Mouse (Mus musculus) lung, postnatal 0 days (tissue): Measurements from ENCODE around the gene Ttc22. TPM values are rescaled to one million over a fixed set of nuclear protein-coding genes. Genes with fewer than 3 reads are reported as not detected.

ENCODE experiments used
- ATAC-seq: fragments of 200-750 bp; cut with Nextera tagmentation; 2 replicates; pipeline ENCODE4 v1.8.0; 2017; ENCODE audit warnings: moderate library complexity
- DNase-seq: peaks from one replicate; pipeline ENCODE4 v3.0.0-alpha.2; 2016; ENCODE audit warnings: low spot score
- H3K27ac ChIP-seq: fragments of 300-500 bp; sonication (generic); 2 replicates; pipeline ENCODE4 v1.5.1; 2014; ENCODE audit warnings: antibody characterized with exemption, mild to moderate bottlenecking, low read length, mixed read lengths
- H3K27me3 ChIP-seq: fragments of 300-500 bp; sonication (generic); replicated peaks from 2 replicates; pipeline ENCODE4 v1.6.1; 2014; ENCODE audit warnings: low read length, mixed read lengths; ENCODE audit not compliant: insufficient read depth
- H3K36me3 ChIP-seq: fragments of 300-500 bp; sonication (generic); 2 replicates; pipeline ENCODE4 v1.6.1; 2014; ENCODE audit warnings: low read length, mixed read lengths; ENCODE audit not compliant: insufficient read depth
- H3K4me1 ChIP-seq: fragments of 300-500 bp; sonication (generic); 2 replicates; pipeline ENCODE4 v1.6.1; 2014; ENCODE audit warnings: antibody characterized with exemption, low read depth, low read length, mixed read lengths; ENCODE audit not compliant: insufficient read depth
- H3K4me2 ChIP-seq: fragments of 300-500 bp; sonication (generic); replicated peaks from 2 replicates; pipeline ENCODE4 v1.6.1; 2014; ENCODE audit warnings: low read depth, mild to moderate bottlenecking, low read length, moderate library complexity, mixed read lengths
- H3K4me3 ChIP-seq: fragments of 300-500 bp; sonication (generic); 2 replicates; pipeline ENCODE4 v1.5.1; 2014; ENCODE audit warnings: low read depth, low read length
- H3K9ac ChIP-seq: fragments of 300-500 bp; sonication (generic); replicated peaks from 2 replicates; pipeline ENCODE4 v1.6.1; 2014; ENCODE audit warnings: low read depth, mild to moderate bottlenecking
- H3K9me3 ChIP-seq: fragments of 300-500 bp; sonication (generic); 2 replicates; pipeline ENCODE4 v1.6.1; 2016; ENCODE audit warnings: low read length, mixed read lengths
- CTCF ChIP-seq: IDR thresholded peaks from 2 replicates; pipeline ENCODE4 v1.5.1; 2016; ENCODE audit warnings: antibody characterized with exemption, mild to moderate bottlenecking
- EP300 ChIP-seq: IDR thresholded peaks from 2 replicates; pipeline ENCODE4 v1.6.1; 2016; ENCODE audit warnings: antibody characterized with exemption, mild to moderate bottlenecking, control low read depth
- WGBS: fragments of 180-500 bp; shearing (Covaris S2); extraction: QIAGEN DNeasy Blood & Tissue Kit; methylation state at CpG from one replicate; pipeline ENCODE4 v1.1.7; 2014; 5-methylcytosine and 5-hydroxymethylcytosine counted together
- polyA plus RNA-seq: library from polyadenylated mRNA; unstranded; fragments of >200 nt; fragmentation: Nextera tagmentation; extraction: Ambion mirVana; gene quantifications from 2 replicates; pipeline ENCODE4 v1.2.1, GENCODE M21; 2015

Ttc22 gene
- polyA plus RNA-seq, 1 experiment from 2014 or later: 2.2 TPM

GRCm38 (mm10) chr4:106663956-106664470 lies 41.8 kb downstream of the Ttc22 start:
- peaks cover 56% of the 10 kb centered on the region for H3K36me3 ChIP-seq
- H3K4me3 ChIP-seq: no peak overlapping the region
- 75% methylated on average over 5 of the region's 5 CpGs for WGBS
- DNase-seq: no peak
- no peaks in the 10 kb centered on the region for H3K27me3 ChIP-seq
- no peak overlapping the region for H3K27ac ChIP-seq
- ATAC-seq: no peak
- no peaks in the 10 kb centered on the region for H3K9me3 ChIP-seq
- no peak for TF ChIP-seq EP300
- TF ChIP-seq CTCF: no peak
- no peaks in the 10 kb centered on the region for H3K4me1 ChIP-seq
- H3K9ac ChIP-seq: no peak overlapping the region
- no peak overlapping the region for H3K4me2 ChIP-seq

GRCm38 (mm10) chr4:106664697-106665096 lies 42.5 kb downstream of the Ttc22 start:
- ATAC-seq (no peak), DNase-seq (no peak)
- Histone ChIP-seq H3K27ac (no peak overlapping the region), H3K4me3 (no peak overlapping the region), H3K36me3 (peaks cover 60% of the 10 kb centered on the region), H3K27me3 (no peaks in the 10 kb centered on the region), H3K4me1 (no peaks in the 10 kb centered on the region), H3K9me3 (no peaks in the 10 kb centered on the region), H3K4me2 (no peak overlapping the region), H3K9ac (no peak overlapping the region)
- WGBS: 93% methylated on average over 6 of the region's 6 CpGs
- TF ChIP-seq EP300 (no peak), CTCF (no peak)

GRCm38 (mm10) chr4:106665269-106665668 lies 43.0 kb downstream of the Ttc22 start:
- no peaks in the 10 kb centered on the region for H3K9me3 ChIP-seq
- no peaks in the 10 kb centered on the region for H3K27me3 ChIP-seq
- no peaks in the 10 kb centered on the region for H3K4me1 ChIP-seq
- no peak overlapping the region for H3K4me2 ChIP-seq
- H3K36me3 ChIP-seq: peaks cover 66% of the 10 kb centered on the region
- no peak for ATAC-seq
- 96% methylated on average over 2 of the region's 2 CpGs for WGBS
- TF ChIP-seq CTCF (no peak), EP300 (no peak)
- no peak overlapping the region for H3K9ac ChIP-seq
- no peak overlapping the region for H3K27ac ChIP-seq
- no peak for DNase-seq
- no peak overlapping the region for H3K4me3 ChIP-seq

DNA sequence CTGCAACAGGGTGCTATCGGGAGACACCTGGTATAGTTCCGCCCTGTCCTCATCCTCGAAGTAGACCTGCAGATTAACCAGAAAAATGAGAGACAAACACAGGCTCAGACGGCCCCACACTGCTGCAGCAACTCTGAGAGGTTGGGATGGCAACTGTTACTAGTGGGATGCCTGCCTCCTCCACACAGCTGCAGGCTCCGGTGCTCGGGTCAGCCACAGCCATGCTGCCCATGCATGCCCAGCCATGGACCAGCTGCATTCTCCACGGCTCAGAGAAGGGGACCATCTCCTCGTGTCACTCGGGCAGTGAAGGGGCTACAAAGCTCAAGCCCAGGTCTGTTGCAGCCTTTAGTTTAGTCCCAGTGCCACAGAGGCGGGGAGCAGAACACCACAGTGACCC lies 43.4 kb downstream of the Ttc22 start:
- H3K9me3 ChIP-seq: no peaks in the 10 kb centered on the region
- H3K27me3 ChIP-seq: no peaks in the 10 kb centered on the region
- no peak for TF ChIP-seq EP300
- no peak for TF ChIP-seq CTCF
- DNase-seq (no peak), ATAC-seq (no peak)
- 95% methylated on average over 10 of the region's 10 CpGs for WGBS
- peaks cover 70% of the 10 kb centered on the region for H3K36me3 ChIP-seq
- no peak overlapping the region for H3K4me3 ChIP-seq
- H3K9ac ChIP-seq: no peak overlapping the region
- no peaks in the 10 kb centered on the region for H3K4me1 ChIP-seq
- no peak overlapping the region for H3K4me2 ChIP-seq
- H3K27ac ChIP-seq: no peak overlapping the region

DNA sequence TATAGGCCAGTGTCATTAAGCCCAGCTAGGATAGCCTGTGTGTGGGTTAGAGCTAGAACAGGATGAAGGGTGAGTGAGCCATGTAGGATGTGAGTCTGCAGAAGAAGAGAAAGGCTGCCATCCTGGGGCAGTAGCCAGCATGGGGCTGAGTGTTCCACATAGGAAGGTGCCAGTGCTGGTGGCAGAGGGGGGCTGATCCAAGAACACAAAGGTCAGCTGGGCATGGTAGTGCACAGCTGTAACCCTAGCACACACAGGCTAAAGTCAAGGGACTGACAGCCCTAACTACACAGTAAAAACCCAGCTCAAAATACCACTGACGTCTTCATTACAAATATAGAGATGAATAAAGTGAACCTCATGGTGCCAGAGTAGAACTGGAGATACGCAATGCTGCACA lies 44.3 kb downstream of the Ttc22 start:
- H3K4me2 ChIP-seq: no peak overlapping the region
- no peak overlapping the region for H3K4me3 ChIP-seq
- H3K27me3 ChIP-seq: no peaks in the 10 kb centered on the region
- H3K36me3 ChIP-seq: peaks cover 72% of the 10 kb centered on the region
- ATAC-seq (no peak), DNase-seq (no peak)
- 95% methylated on average over 2 of the region's 2 CpGs for WGBS
- H3K4me1 ChIP-seq: no peaks in the 10 kb centered on the region
- no peak overlapping the region for H3K27ac ChIP-seq
- no peak overlapping the region for H3K9ac ChIP-seq
- no peaks in the 10 kb centered on the region for H3K9me3 ChIP-seq
- TF ChIP-seq CTCF (no peak), EP300 (no peak)

DNA sequence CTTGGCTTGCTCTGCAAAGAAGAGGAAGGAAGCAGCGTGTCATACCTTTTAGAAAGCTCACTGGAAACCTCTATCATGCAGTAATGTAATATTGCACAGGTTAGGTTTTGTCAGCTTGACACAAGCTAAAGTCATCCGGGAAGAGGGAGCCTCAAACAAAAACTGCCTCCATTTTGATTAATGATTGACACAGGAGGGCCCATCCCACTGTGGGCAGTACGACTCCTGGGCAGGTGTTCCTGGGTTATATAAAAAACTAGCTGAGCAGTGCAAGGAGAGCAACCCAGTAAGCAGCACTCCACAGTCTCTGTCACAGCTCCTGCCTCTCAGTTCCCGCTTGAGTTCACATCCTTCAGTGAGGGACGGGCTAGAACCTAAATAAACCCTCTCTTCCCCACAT lies 54.5 kb downstream of the Ttc22 start:
- TF ChIP-seq EP300: no peak
- TF ChIP-seq CTCF: no peak
- H3K4me2 ChIP-seq: no peak overlapping the region
- H3K9me3 ChIP-seq: no peaks in the 10 kb centered on the region
- no peak overlapping the region for H3K27ac ChIP-seq
- no peak for DNase-seq
- no peaks in the 10 kb centered on the region for H3K27me3 ChIP-seq
- ATAC-seq: no peak
- WGBS: 81% methylated on average over 5 of the region's 5 CpGs
- H3K36me3 ChIP-seq: no peaks in the 10 kb centered on the region
- H3K9ac ChIP-seq: no peak overlapping the region
- H3K4me1 ChIP-seq: 0 out of 2 replicates have a peak, but pooled peaks cover 5% of the 10 kb centered on the region
- H3K4me3 ChIP-seq: no peak overlapping the region
